Mouse (Mus musculus): ENCODE data around the gene Gpc6.

DNA sequence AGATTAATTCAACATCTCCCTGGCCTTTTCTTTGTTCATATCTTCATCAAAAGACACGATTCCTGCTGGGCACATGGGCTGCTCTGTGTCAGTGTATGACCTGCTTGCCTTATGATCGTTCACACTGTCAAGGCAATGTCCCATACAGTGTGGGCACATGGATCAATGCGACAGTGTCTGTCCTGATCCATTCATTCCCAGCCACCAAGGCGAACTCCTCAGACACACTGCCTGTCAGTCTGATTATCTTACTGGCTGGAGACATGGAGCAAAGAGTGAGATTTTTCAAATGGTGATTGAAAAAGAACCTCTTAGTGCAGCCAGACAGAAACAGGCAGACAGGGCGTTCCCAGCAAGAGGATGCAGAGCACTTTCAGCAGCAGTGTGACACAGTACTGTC lies 143.1 kb downstream of the Gpc6 start:
- TF ChIP-seq CTCF (IDR thresholded peaks at IDR 0.05; ENCODE audit: insufficient read depth, low read depth, low read length) (no peak), POLR2A (IDR thresholded peaks at IDR 0.05; ENCODE audit: insufficient read depth, low read depth, low read length) (no peak)

Data from olfactory bulb, adult 2 months (tissue).